Mouse (Mus musculus): ENCODE results near the gene Syt2. TPM values are rescaled to one million over a fixed set of nuclear protein-coding genes. Genes with fewer than 3 reads are reported as not detected.
A peak's percentile ranks its signal among the peaks of the same experiment; 100 is the strongest.

Syt2 gene
- polyA plus RNA-seq, 1 experiment: 5.7 TPM

GRCm38 (mm10) chr1:134651268-134651850 is 4.9 kb downstream of the Syt2 start:
- no peak for DNase-seq (ENCODE audit: low read depth)
- TF ChIP-seq POLR2A (IDR thresholded peaks at IDR 0.05; ENCODE audit: borderline replicate concordance, extremely low read depth, insufficient read depth, insufficient read length, poor library complexity, severe bottlenecking): no peak
- TF ChIP-seq CTCF (IDR thresholded peaks at IDR 0.05; ENCODE audit: borderline replicate concordance, extremely low read depth, insufficient read depth, insufficient read length): no peak

- TF ChIP-seq CTCF (IDR thresholded peaks at IDR 0.05; ENCODE audit: borderline replicate concordance, extremely low read depth, insufficient read depth, insufficient read length) (no peak), POLR2A (IDR thresholded peaks at IDR 0.05; ENCODE audit: borderline replicate concordance, extremely low read depth, insufficient read depth, insufficient read length, poor library complexity, severe bottlenecking) (no peak)
- DNase-seq (ENCODE audit: low read depth): peak; percentile 68
These were observed 5.4 kb downstream of the Syt2 start for GRCm38 (mm10) chr1:134651851-134652398.

GRCm38 (mm10) chr1:134653603-134654257 is 7.3 kb downstream of the Syt2 start:
- peak; percentile 74 for DNase-seq (ENCODE audit: low read depth)
- TF ChIP-seq POLR2A (IDR thresholded peaks at IDR 0.05; ENCODE audit: borderline replicate concordance, extremely low read depth, insufficient read depth, insufficient read length, poor library complexity, severe bottlenecking): no peak
- TF ChIP-seq CTCF (IDR thresholded peaks at IDR 0.05; ENCODE audit: borderline replicate concordance, extremely low read depth, insufficient read depth, insufficient read length): no peak

- DNase-seq (ENCODE audit: low read depth): peak; percentile 46
- TF ChIP-seq POLR2A (IDR thresholded peaks at IDR 0.05; ENCODE audit: borderline replicate concordance, extremely low read depth, insufficient read depth, insufficient read length, poor library complexity, severe bottlenecking) (no peak), CTCF (IDR thresholded peaks at IDR 0.05; ENCODE audit: borderline replicate concordance, extremely low read depth, insufficient read depth, insufficient read length) (no peak)
These were observed 12.4 kb downstream of the Syt2 start for GRCm38 (mm10) chr1:134658841-134659240.

- TF ChIP-seq CTCF (IDR thresholded peaks at IDR 0.05; ENCODE audit: borderline replicate concordance, extremely low read depth, insufficient read depth, insufficient read length): no peak
- DNase-seq (ENCODE audit: low read depth): no peak
These were observed 13.7 kb downstream of the Syt2 start for GRCm38 (mm10) chr1:134660163-134660562.

- no peak for DNase-seq (ENCODE audit: low read depth)
- TF ChIP-seq CTCF (IDR thresholded peaks at IDR 0.05; ENCODE audit: borderline replicate concordance, extremely low read depth, insufficient read depth, insufficient read length) (no peak), POLR2A (IDR thresholded peaks at IDR 0.05; ENCODE audit: borderline replicate concordance, extremely low read depth, insufficient read depth, insufficient read length, poor library complexity, severe bottlenecking) (no peak)
These were observed 25.0 kb downstream of the Syt2 start for GRCm38 (mm10) chr1:134671234-134672070.

GRCm38 (mm10) chr1:134674312-134674711 is 27.8 kb downstream of the Syt2 start:
- TF ChIP-seq POLR2A (IDR thresholded peaks at IDR 0.05; ENCODE audit: borderline replicate concordance, extremely low read depth, insufficient read depth, insufficient read length, poor library complexity, severe bottlenecking) (no peak), CTCF (IDR thresholded peaks at IDR 0.05; ENCODE audit: borderline replicate concordance, extremely low read depth, insufficient read depth, insufficient read length) (peak; percentile 9; the same call in 1 of the 2 replicates)
- no peak for DNase-seq (ENCODE audit: low read depth)

- no peak for DNase-seq (ENCODE audit: low read depth)
- no peak for TF ChIP-seq POLR2A (IDR thresholded peaks at IDR 0.05; ENCODE audit: borderline replicate concordance, extremely low read depth, insufficient read depth, insufficient read length, poor library complexity, severe bottlenecking)
- no peak for TF ChIP-seq CTCF (IDR thresholded peaks at IDR 0.05; ENCODE audit: borderline replicate concordance, extremely low read depth, insufficient read depth, insufficient read length)
These were observed 33.0 kb downstream of the Syt2 start for GRCm38 (mm10) chr1:134679445-134679844.

GRCm38 (mm10) chr1:134680617-134681016 is 34.1 kb downstream of the Syt2 start:
- DNase-seq (ENCODE audit: low read depth): no peak
- TF ChIP-seq POLR2A (IDR thresholded peaks at IDR 0.05; ENCODE audit: borderline replicate concordance, extremely low read depth, insufficient read depth, insufficient read length, poor library complexity, severe bottlenecking): no peak
- TF ChIP-seq CTCF (IDR thresholded peaks at IDR 0.05; ENCODE audit: borderline replicate concordance, extremely low read depth, insufficient read depth, insufficient read length): peak; percentile 38; the same call in 1 of the 2 replicates

GRCm38 (mm10) chr1:134682460-134682859 is 36.0 kb downstream of the Syt2 start:
- DNase-seq (ENCODE audit: low read depth): peak; percentile 60
- TF ChIP-seq CTCF (IDR thresholded peaks at IDR 0.05; ENCODE audit: borderline replicate concordance, extremely low read depth, insufficient read depth, insufficient read length) (no peak), POLR2A (IDR thresholded peaks at IDR 0.05; ENCODE audit: borderline replicate concordance, extremely low read depth, insufficient read depth, insufficient read length, poor library complexity, severe bottlenecking) (no peak)

GRCm38 (mm10) chr1:134686834-134687421 is 40.5 kb downstream of the Syt2 start:
- no peak for DNase-seq (ENCODE audit: low read depth)
- no peak for TF ChIP-seq CTCF (IDR thresholded peaks at IDR 0.05; ENCODE audit: borderline replicate concordance, extremely low read depth, insufficient read depth, insufficient read length)
- TF ChIP-seq POLR2A (IDR thresholded peaks at IDR 0.05; ENCODE audit: borderline replicate concordance, extremely low read depth, insufficient read depth, insufficient read length, poor library complexity, severe bottlenecking): no peak

All from brain, embryonic 14.5 days (tissue).